Mouse (Mus musculus): Measurements from ENCODE around the gene Acss3.

The Acss3 gene

GRCm38 (mm10) chr10:107123529-107124335, at the start of gene Acss3:
Gene Acss3 (minus strand): TSS chr10:107123668.
- DNase-seq (ENCODE audit: low spot score) = no peak

DNA sequence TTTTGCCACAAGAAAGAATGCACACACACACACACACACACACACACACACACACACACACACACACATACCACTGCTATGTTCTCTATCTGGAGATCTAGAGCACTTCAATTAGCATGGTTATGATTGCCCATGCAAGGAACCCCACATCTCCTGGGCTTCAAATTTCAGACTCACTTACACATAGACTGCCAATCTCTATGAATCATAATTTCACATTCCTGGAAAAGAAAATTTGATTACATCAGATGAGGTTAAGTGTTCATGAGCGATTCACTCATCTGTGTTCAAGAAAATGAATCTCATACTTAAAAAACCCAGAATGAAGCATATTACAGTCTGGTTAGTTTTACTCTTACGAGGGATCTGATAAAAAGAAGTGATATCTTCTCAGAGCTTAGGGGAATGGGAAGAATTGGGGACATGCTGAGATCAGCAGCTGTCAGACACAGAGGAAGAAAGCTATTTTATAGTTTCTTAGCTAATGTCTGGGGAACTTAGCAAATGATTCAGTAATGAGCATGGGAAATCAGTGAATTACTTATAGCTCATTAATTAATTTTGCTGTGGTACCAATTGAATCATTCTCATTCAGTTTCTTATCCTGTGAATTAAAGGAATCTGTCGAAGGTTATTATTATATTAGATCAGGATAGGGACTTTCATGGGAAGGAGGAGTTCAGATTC, 48.7 kb upstream of the Acss3 start:
- no peak for DNase-seq (ENCODE audit: low spot score)

DNA sequence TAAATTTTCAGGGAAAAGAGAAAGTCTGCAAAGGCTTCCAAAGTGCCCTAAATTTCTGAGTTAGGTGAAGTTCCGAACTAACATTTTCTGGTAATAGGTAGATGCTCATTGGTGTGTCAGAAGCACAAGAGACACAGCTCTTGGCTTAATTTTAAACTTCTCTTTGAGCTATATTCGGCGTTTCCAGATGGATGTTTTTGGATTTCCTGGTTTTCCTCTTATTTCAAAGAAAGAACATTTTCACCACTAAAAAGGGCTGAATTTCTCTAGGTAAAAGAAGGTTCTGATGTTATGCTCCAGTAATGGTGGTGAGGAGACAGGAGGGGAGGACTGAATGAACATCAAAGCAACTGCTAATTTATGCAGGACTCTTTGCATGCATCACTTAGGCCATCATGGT, 43.0 kb upstream of the Acss3 start:
- DNase-seq (ENCODE audit: low spot score) = no peak

- DNase-seq (ENCODE audit: low spot score) = no peak
Observed at GRCm38 (mm10) chr10:107148759-107149158, 25.3 kb upstream of the Acss3 start.

DNA sequence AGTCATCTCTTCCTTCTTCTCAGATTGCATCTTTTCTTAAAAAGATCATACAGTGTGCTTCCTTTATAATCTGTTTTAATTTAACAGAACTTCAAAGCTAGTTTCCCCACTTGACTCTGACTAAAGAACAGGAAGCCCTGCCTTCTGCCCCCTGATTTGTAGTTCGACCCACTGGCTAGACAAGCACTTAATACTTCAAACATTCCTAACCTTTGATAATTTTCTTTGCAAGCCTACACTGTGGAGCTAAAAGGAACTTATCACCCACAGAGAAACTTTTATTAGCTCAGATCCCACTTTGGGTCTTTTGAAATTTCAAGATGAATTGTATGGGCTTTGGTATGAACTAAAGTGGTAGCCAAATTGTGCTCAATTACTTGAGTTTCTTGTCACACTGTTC, 20.5 kb upstream of the Acss3 start:
- DNase-seq (ENCODE audit: low spot score) = no peak

- DNase-seq (ENCODE audit: low spot score) = no peak
Observed at GRCm38 (mm10) chr10:107142910-107143309, 19.4 kb upstream of the Acss3 start.

- DNase-seq (ENCODE audit: low spot score) = no peak
Observed at GRCm38 (mm10) chr10:107122744-107123528, 532 bp downstream of the Acss3 start.

DNA sequence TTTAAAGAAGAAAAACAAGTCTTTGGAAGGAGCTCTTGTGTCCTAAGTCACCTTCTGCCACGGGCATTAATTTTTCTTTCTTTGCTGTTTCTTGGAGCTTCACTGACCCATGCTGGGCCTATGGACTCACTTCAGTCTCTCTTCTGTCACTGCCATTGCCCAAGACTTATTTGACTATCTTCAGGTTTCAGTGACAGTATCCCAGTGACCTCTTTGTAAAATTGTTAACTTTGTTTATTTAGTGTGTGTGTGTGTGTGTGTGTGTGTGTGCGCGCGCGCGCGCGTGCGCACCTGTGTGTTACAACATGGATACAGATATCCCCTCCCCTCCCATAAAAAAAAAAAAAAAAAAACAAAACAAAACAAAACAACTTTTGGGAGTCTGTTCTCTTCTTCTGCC, 2.2 kb downstream of the Acss3 start:
- DNase-seq (ENCODE audit: low spot score) = no peak

GRCm38 (mm10) chr10:107119135-107119534, 4.3 kb downstream of the Acss3 start:
- no peak for DNase-seq (ENCODE audit: low spot score)

DNA sequence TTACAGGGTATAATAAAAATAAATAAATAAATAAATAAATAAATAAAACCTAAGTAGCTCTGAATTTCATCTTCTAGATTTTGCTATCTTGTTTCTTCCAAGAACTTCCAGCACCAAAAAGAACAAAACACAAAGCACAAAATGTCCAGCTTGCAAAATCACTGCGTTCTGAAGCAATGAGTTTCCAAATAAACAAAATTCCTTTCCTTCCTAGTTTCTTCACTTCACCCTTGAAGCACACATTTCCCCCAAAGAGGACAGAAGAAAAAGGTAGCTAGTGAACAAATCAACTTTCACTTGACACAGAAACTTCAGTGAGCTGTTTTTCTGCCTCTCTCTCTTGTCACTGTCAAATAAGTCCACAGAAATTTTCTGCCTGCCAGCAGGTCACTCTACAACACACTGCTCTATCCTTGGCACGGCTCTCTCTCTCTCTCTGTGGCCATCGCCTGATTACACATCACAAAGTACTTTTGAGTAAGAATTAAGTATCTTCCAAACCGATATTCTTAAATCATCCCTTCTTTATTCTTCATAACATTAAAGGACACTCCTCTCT, 6.7 kb downstream of the Acss3 start:
- DNase-seq (ENCODE audit: low spot score) = no peak

DNA sequence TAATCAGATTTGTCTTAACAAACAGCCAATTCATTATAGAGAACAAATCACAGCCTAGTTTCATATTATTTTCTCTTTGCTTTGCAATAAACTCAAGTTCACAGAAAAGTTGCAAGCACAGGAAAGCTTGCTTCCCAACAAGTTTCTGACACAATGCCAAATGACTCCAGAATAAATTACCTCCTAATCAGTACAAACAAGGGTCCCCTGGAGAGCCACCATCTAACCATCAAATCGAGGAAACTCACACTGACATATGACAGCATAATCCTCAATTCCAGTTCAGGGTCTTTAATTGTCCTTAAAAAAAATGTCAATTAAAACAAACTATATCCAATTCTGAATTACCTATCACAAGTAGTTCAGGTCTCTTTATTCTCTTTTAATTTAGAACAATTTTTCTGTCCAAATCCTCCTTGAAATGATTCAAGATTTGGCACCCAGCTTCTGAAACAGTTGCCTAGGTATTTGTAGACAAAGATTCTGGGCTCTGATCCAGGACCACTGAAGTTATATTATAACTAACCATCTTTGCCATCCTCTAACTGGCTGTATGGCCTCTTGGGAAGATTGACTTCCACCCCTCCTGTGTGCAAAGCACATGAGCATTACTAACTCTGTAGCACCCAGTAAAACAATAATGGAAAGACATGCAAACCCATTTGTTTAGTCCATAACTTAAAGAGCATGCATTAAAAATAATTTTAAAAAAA, 7.4 kb downstream of the Acss3 start:
- no peak for DNase-seq (ENCODE audit: low spot score)

DNA sequence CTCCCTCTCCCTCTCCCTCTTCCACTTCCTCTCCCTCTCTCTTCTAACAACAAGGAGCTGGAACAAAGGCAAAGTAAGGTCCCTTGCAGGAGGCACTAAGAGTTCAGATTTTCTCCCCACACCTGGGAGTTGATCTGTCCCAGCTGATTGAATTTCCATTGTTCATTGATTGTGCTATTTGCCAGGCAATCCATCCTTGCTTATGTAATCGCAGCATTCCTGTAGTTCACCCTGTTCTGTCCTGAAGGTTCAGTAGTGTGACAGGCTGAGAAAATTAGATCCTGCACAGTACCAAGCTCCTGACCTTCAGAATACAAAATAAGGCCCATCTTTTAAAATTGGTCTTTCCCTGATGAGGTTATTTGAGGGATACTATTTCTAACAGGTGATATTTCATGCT, 8.3 kb downstream of the Acss3 start:
- no peak for DNase-seq (ENCODE audit: low spot score)

- no peak for DNase-seq (ENCODE audit: low spot score)
Observed at GRCm38 (mm10) chr10:107094452-107094851, 29.0 kb downstream of the Acss3 start.

- DNase-seq (ENCODE audit: low spot score) = no peak
Observed at GRCm38 (mm10) chr10:107053846-107054624, 69.4 kb downstream of the Acss3 start.

DNA sequence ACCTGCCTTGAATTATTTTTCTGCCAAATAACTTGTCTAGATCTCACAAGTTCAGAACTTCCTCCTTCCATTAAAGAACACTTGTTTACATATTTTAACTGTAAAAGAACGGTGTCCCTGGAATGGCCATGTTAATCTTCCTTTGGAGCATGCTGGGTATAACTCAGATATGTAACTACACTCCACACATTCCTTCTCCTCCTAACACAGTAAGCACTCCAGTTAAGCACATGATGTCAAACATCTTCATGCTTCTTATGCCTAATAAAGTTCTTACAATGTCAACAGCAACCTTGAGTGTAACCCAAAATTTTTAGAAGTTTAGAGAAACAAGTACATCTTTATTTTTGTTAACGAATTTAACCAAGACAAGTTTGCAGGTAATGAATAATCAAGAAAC, 73.0 kb downstream of the Acss3 start:
- no peak for DNase-seq (ENCODE audit: low spot score)

DNA sequence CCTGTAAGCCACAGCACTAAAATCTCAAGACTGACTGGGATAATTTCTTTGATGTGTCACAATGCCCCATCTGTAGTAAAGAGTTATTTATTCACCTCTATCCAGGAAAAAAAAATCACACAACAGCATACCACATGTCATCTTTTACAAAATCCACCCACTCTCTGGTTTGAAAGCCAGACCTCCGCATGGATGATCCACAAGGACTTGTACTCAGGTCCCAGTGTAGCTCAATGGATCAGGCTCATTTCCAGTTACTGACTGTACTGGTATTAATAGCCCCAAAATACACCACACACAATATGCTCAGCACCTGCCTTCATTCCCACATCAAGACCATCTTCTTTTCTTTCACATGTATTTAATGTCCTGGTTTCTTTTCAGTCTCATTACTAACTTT, 80.8 kb downstream of the Acss3 start:
- no peak for DNase-seq (ENCODE audit: low spot score)

DNA sequence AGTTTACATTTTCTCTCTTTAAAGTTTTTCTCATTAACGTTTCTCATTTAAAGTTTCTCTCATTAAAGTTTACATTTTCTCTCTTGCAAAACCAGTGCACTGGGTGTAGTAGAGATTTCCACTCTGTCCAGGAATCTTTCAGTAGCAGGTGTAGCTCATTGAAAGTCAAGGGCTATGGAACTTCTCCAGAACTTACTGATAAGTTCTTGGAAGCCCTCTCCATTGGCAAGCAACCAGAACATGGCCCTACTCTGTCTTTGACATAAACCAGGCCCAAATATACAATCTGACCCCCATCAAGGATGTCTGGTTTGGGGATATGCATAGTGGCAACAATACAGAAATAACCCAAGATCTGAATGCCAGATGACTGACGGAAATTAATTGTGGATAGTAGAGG, 82.6 kb downstream of the Acss3 start:
- no peak for DNase-seq (ENCODE audit: low spot score)

DNA sequence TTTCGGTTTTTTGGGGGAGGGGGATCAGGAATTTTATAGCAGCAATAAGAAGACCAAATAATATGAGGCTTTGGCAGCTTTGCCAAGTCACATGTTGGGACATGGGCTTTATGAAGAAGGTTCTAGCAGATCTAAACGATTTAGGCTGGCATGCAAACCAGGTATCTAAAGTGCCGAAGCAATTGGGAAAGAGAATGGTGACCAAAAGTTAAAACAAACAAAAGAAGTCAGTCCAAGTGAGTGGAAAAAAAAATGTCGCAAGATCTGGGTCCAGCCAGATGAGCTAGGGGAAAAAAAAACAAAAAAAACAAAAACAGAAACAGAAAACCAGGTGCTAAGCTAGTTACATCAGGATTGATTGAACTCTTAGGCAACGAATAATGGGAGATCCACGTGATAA, 83.1 kb downstream of the Acss3 start:
- DNase-seq (ENCODE audit: low spot score) = no peak

- DNase-seq (ENCODE audit: low spot score) = no peak
Observed at GRCm38 (mm10) chr10:107039211-107039610, 84.3 kb downstream of the Acss3 start.

GRCm38 (mm10) chr10:107024254-107024653, 99.2 kb downstream of the Acss3 start:
- no peak for DNase-seq (ENCODE audit: low spot score)

- no peak for DNase-seq (ENCODE audit: low spot score)
Observed at GRCm38 (mm10) chr10:107021118-107021517, 102.3 kb downstream of the Acss3 start.
